Mouse (Mus musculus): Measurements from ENCODE around the gene Vwa1. TPM values are rescaled to one million over a fixed set of nuclear protein-coding genes. Genes with fewer than 3 reads are reported as not detected.

Gene Vwa1
- total RNA-seq, 2 experiments from 2014 or later: not detected

Other genes with a start within 250 kb of the Vwa1 start
- gene Nadk, start 212.3 kb downstream of the Vwa1 start, total RNA-seq (2015; ENCODE audit: low replicate concordance): 42.3 and 46.2 TPM in 2 replicates
- gene Nadk, start 212.3 kb downstream of the Vwa1 start, total RNA-seq (2017; ENCODE audit: low replicate concordance): 27.5 and 27.6 TPM in 2 replicates
- gene Slc35e2, start 173.3 kb downstream of the Vwa1 start, total RNA-seq (2015; ENCODE audit: low replicate concordance): 10.4 and 13.8 TPM in 2 replicates
- 7.6 and 13.2 TPM in 2 replicates for gene Slc35e2, start 173.3 kb downstream of the Vwa1 start, total RNA-seq (2017; ENCODE audit: low replicate concordance)
- gene Cdk11b, start 149.8 kb downstream of the Vwa1 start, total RNA-seq (2015; ENCODE audit: low replicate concordance): 23.0 and 24.8 TPM in 2 replicates
- 20.7 and 51.7 TPM in 2 replicates for gene Cdk11b, start 149.8 kb downstream of the Vwa1 start, total RNA-seq (2017; ENCODE audit: low replicate concordance)
- gene Gm10563, start 129.3 kb downstream of the Vwa1 start, total RNA-seq (2015; ENCODE audit: low replicate concordance): not detected in 2 replicates
- gene Gm10563, start 129.3 kb downstream of the Vwa1 start, total RNA-seq (2017; ENCODE audit: low replicate concordance): not detected in 2 replicates
- gene Mmp23, start 121.3 kb downstream of the Vwa1 start, total RNA-seq (2015; ENCODE audit: low replicate concordance): 1.9 TPM in 1 of 2 replicates, not detected in the other
- not detected in 2 replicates for gene Mmp23, start 121.3 kb downstream of the Vwa1 start, total RNA-seq (2017; ENCODE audit: low replicate concordance)
- 0.77 and 0.84 TPM in 2 replicates for gene Mib2, start 105.5 kb downstream of the Vwa1 start, total RNA-seq (2015; ENCODE audit: low replicate concordance)
- 2.1 and 3.2 TPM in 2 replicates for gene Mib2, start 105.5 kb downstream of the Vwa1 start, total RNA-seq (2017; ENCODE audit: low replicate concordance)
- not detected in 2 replicates for gene Fndc10, start 80.4 kb downstream of the Vwa1 start, total RNA-seq (2015; ENCODE audit: low replicate concordance)
- gene Fndc10, start 80.4 kb downstream of the Vwa1 start, total RNA-seq (2017; ENCODE audit: low replicate concordance): 0.09 TPM in 1 of 2 replicates, not detected in the other
- gene Ssu72, start 69.9 kb downstream of the Vwa1 start, total RNA-seq (2015; ENCODE audit: low replicate concordance): 35.9 and 37.1 TPM in 2 replicates
- 28.3 and 43.4 TPM in 2 replicates for gene Ssu72, start 69.9 kb downstream of the Vwa1 start, total RNA-seq (2017; ENCODE audit: low replicate concordance)
- 0.19 TPM in 1 of 2 replicates, not detected in the other for gene Tmem240, start 39.9 kb downstream of the Vwa1 start, total RNA-seq (2015; ENCODE audit: low replicate concordance)
- not detected in 2 replicates for gene Tmem240, start 39.9 kb downstream of the Vwa1 start, total RNA-seq (2017; ENCODE audit: low replicate concordance)
- 4.6 and 14.0 TPM in 2 replicates for gene Atad3a, start 13.6 kb downstream of the Vwa1 start, total RNA-seq (2015; ENCODE audit: low replicate concordance)
- gene Atad3a, start 13.6 kb downstream of the Vwa1 start, total RNA-seq (2017; ENCODE audit: low replicate concordance): 11.9 and 17.4 TPM in 2 replicates
- gene Tmem88b, start 11.2 kb upstream of the Vwa1 start, total RNA-seq (2015; ENCODE audit: low replicate concordance): 1.3 TPM in 1 of 2 replicates, not detected in the other
- gene Tmem88b, start 11.2 kb upstream of the Vwa1 start, total RNA-seq (2017; ENCODE audit: low replicate concordance): 0.42 and 1.3 TPM in 2 replicates
- 2.5 TPM in 1 of 2 replicates, not detected in the other for gene Ankrd65, start 15.7 kb upstream of the Vwa1 start, total RNA-seq (2015; ENCODE audit: low replicate concordance)
- gene Ankrd65, start 15.7 kb upstream of the Vwa1 start, total RNA-seq (2017; ENCODE audit: low replicate concordance): 1.7 and 4.3 TPM in 2 replicates
- 33.0 and 33.8 TPM in 2 replicates for gene Mrpl20, start 28.2 kb upstream of the Vwa1 start, total RNA-seq (2015; ENCODE audit: low replicate concordance)
- 18.9 and 45.0 TPM in 2 replicates for gene Mrpl20, start 28.2 kb upstream of the Vwa1 start, total RNA-seq (2017; ENCODE audit: low replicate concordance)
- 117 and 136 TPM in 2 replicates for gene Ccnl2, start 37.8 kb upstream of the Vwa1 start, total RNA-seq (2015; ENCODE audit: low replicate concordance)
- 187 and 202 TPM in 2 replicates for gene Ccnl2, start 37.8 kb upstream of the Vwa1 start, total RNA-seq (2017; ENCODE audit: low replicate concordance)
- gene Aurkaip1, start 56.6 kb upstream of the Vwa1 start, total RNA-seq (2015; ENCODE audit: low replicate concordance): 25.0 and 35.9 TPM in 2 replicates
- gene Aurkaip1, start 56.6 kb upstream of the Vwa1 start, total RNA-seq (2017; ENCODE audit: low replicate concordance): 48.7 and 56.0 TPM in 2 replicates
- 2.1 TPM in 1 of 2 replicates, not detected in the other for gene Mxra8, start 65.0 kb upstream of the Vwa1 start, total RNA-seq (2015; ENCODE audit: low replicate concordance)
- not detected in 2 replicates for gene Mxra8, start 65.0 kb upstream of the Vwa1 start, total RNA-seq (2017; ENCODE audit: low replicate concordance)
- 3.7 and 6.7 TPM in 2 replicates for gene Dvl1, start 72.7 kb upstream of the Vwa1 start, total RNA-seq (2015; ENCODE audit: low replicate concordance)
- gene Dvl1, start 72.7 kb upstream of the Vwa1 start, total RNA-seq (2017; ENCODE audit: low replicate concordance): 4.8 and 6.3 TPM in 2 replicates
- gene Tas1r3, start 88.7 kb upstream of the Vwa1 start, total RNA-seq (2015; ENCODE audit: low replicate concordance): not detected in 2 replicates
- gene Tas1r3, start 88.7 kb upstream of the Vwa1 start, total RNA-seq (2017; ENCODE audit: low replicate concordance): 0.14 and 0.85 TPM in 2 replicates
- 1.5 and 1.7 TPM in 2 replicates for gene Cptp, start 94.7 kb upstream of the Vwa1 start, total RNA-seq (2015; ENCODE audit: low replicate concordance)
- 2.5 and 6.4 TPM in 2 replicates for gene Cptp, start 94.7 kb upstream of the Vwa1 start, total RNA-seq (2017; ENCODE audit: low replicate concordance)
- 5.6 and 10.0 TPM in 2 replicates for gene Ints11, start 94.8 kb upstream of the Vwa1 start, total RNA-seq (2015; ENCODE audit: low replicate concordance)
- 7.8 and 8.5 TPM in 2 replicates for gene Ints11, start 94.8 kb upstream of the Vwa1 start, total RNA-seq (2017; ENCODE audit: low replicate concordance)
- 2.3 and 5.9 TPM in 2 replicates for gene Pusl1, start 117.1 kb upstream of the Vwa1 start, total RNA-seq (2015; ENCODE audit: low replicate concordance)
- gene Pusl1, start 117.1 kb upstream of the Vwa1 start, total RNA-seq (2017; ENCODE audit: low replicate concordance): 2.2 and 5.3 TPM in 2 replicates
- 5.6 and 10.0 TPM in 2 replicates for gene Acap3, start 117.1 kb upstream of the Vwa1 start, total RNA-seq (2015; ENCODE audit: low replicate concordance)
- gene Acap3, start 117.1 kb upstream of the Vwa1 start, total RNA-seq (2017; ENCODE audit: low replicate concordance): 4.3 and 23.7 TPM in 2 replicates
- 9.4 and 19.4 TPM in 2 replicates for gene Ube2j2, start 169.1 kb upstream of the Vwa1 start, total RNA-seq (2015; ENCODE audit: low replicate concordance)
- gene Ube2j2, start 169.1 kb upstream of the Vwa1 start, total RNA-seq (2017; ENCODE audit: low replicate concordance): 25.6 and 41.3 TPM in 2 replicates
- 99.9 and 100 TPM in 2 replicates for gene C1qtnf12, start 187.6 kb upstream of the Vwa1 start, total RNA-seq (2015; ENCODE audit: low replicate concordance)
- 21.5 and 35.8 TPM in 2 replicates for gene C1qtnf12, start 187.6 kb upstream of the Vwa1 start, total RNA-seq (2017; ENCODE audit: low replicate concordance)
- gene B3galt6, start 218.0 kb upstream of the Vwa1 start, total RNA-seq (2015; ENCODE audit: low replicate concordance): 1.0 and 4.4 TPM in 2 replicates
- gene B3galt6, start 218.0 kb upstream of the Vwa1 start, total RNA-seq (2017; ENCODE audit: low replicate concordance): 1.2 and 1.4 TPM in 2 replicates
- 11.1 and 16.7 TPM in 2 replicates for gene Sdf4, start 218.2 kb upstream of the Vwa1 start, total RNA-seq (2015; ENCODE audit: low replicate concordance)
- 101 and 127 TPM in 2 replicates for gene Sdf4, start 218.2 kb upstream of the Vwa1 start, total RNA-seq (2017; ENCODE audit: low replicate concordance)
- gene Tnfrsf4, start 239.1 kb upstream of the Vwa1 start, total RNA-seq (2015; ENCODE audit: low replicate concordance): 5.2 TPM in 1 of 2 replicates, not detected in the other
- gene Tnfrsf4, start 239.1 kb upstream of the Vwa1 start, total RNA-seq (2017; ENCODE audit: low replicate concordance): 5.5 TPM in 1 of 2 replicates, not detected in the other

Measured in erythroblast, adult 5-6 weeks (primary cell).